ENCODE assay signal across 8 mouse cellular contexts in the genomic region with DNA sequence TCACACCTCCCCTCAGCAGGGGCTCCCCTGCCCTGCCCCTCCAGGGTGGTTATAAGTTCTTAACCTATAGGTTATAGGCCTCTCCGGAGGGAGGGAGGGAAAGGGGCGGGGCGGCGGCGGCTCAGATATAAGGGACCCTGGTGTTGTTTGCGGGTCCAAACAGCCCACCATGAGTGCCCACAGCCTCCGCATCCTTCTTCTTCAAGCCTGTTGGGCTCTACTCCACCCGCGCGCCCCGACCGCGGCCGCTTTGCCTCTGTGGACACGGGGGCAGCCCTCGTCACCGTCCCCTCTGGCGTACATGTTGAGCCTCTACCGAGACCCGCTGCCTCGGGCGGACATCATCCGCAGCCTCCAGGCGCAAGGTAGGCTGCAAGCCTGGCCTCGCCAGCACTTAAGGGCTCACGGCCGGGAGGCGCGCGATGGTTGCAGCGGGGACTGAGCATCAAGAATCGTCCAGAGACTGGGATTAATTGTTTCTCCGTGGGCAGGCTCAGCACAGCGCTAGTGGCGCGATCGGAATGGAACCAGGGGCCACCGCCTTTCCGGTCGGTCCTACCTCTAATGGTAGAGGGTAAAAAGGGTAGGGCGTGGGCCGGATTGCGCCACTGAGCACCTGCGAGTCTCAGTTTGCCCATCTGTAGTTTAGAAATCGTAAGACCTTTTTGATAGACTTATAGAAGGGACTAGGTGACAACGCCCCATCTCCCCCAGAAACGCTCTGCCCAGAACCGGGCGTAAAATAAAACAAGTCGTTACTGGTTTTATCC. TPM values are rescaled to one million over a fixed set of nuclear protein-coding genes. Genes with fewer than 3 reads are reported as not detected.
DNase-seq lines count a peak whose midpoint lies in the region; ATAC-seq lines count a peak whose summit lies in the region.

No protein-coding gene starts in this region.

- peak; percentile 47; the same call in 1 of the 2 replicates for ATAC-seq in kidney, embryonic 16.5 days (ENCODE audit: low FRiP score, low TSS enrichment)
- peak; percentile 22; the same call in 1 of the 2 replicates for ATAC-seq in hindbrain, embryonic 14.5 days (ENCODE audit: low FRiP score)
- 0 out of 2 replicates have a peak, but pooled peaks have one; percentile 18 for ATAC-seq in megakaryocyte-erythroid progenitor cell, adult 5-6 weeks (replicated peaks; ENCODE audit: low FRiP score, low TSS enrichment, poor library complexity, severe bottlenecking)
- ATAC-seq in cerebellum, adult (ENCODE audit: insufficient number of reproducible peaks, low FRiP score, low TSS enrichment), result no peak

- no peaks in the 10 kb centered on the region for H3K9me3 ChIP-seq in kidney, embryonic 16.5 days (ENCODE audit: low read length)
- H3K9me3 ChIP-seq in embryonic facial prominence, embryonic 10.5 days, result no peaks in the 10 kb centered on the region
- no peaks in the 10 kb centered on the region for H3K9me3 ChIP-seq in hindbrain, embryonic 14.5 days (ENCODE audit: control insufficient read depth, low read length)

- WGBS in kidney, embryonic 16.5 days, result 1% methylated on average over 50 of the region's 50 CpGs
- 3% methylated on average over 50 of the region's 50 CpGs for WGBS in embryonic facial prominence, embryonic 10.5 days
- WGBS in hindbrain, embryonic 14.5 days, result 3% methylated on average over 48 of the region's 50 CpGs

- no peak overlapping the region for H3K27ac ChIP-seq in kidney, embryonic 16.5 days (ENCODE audit: low read length)
- no peak overlapping the region; the same call in 1 of the 2 replicates for H3K27ac ChIP-seq in embryonic facial prominence, embryonic 10.5 days (replicated peaks)
- no peak overlapping the region for H3K27ac ChIP-seq in hindbrain, embryonic 14.5 days

- no peaks in the 10 kb centered on the region for H3K36me3 ChIP-seq in kidney, embryonic 16.5 days (ENCODE audit: insufficient read depth, low read length)
- H3K36me3 ChIP-seq in embryonic facial prominence, embryonic 10.5 days (replicated peaks), result no peaks in the 10 kb centered on the region
- no peaks in the 10 kb centered on the region for H3K36me3 ChIP-seq in hindbrain, embryonic 14.5 days (replicated peaks; ENCODE audit: control insufficient read depth, insufficient read depth)

- peak overlapping the region; percentile 89 for H3K4me2 ChIP-seq in kidney, embryonic 16.5 days (replicated peaks; ENCODE audit: low read depth, low read length)
- H3K4me2 ChIP-seq in hindbrain, embryonic 14.5 days (replicated peaks), result peak overlapping the region; percentile 75

- peaks cover 13% of the 10 kb centered on the region for H3K4me1 ChIP-seq in kidney, embryonic 16.5 days (ENCODE audit: insufficient read depth, low read length)
- peaks cover 27% of the 10 kb centered on the region for H3K4me1 ChIP-seq in embryonic facial prominence, embryonic 10.5 days
- H3K4me1 ChIP-seq in hindbrain, embryonic 14.5 days (replicated peaks; ENCODE audit: control insufficient read depth, insufficient read depth, low read length), result peaks cover 9% of the 10 kb centered on the region; the same call in 1 of the 2 replicates

- peak overlapping the region; percentile 59 for H3K9ac ChIP-seq in kidney, embryonic 16.5 days (replicated peaks; ENCODE audit: low read length)
- H3K9ac ChIP-seq in hindbrain, embryonic 14.5 days, result peak overlapping the region; percentile 44

- H3K4me3 ChIP-seq in kidney, embryonic 16.5 days (ENCODE audit: low read length), result peak overlapping the region; percentile 53
- peak overlapping the region; percentile 61 for H3K4me3 ChIP-seq in embryonic facial prominence, embryonic 10.5 days
- H3K4me3 ChIP-seq in hindbrain, embryonic 14.5 days (replicated peaks; ENCODE audit: low read length), result peak overlapping the region; percentile 39

- intact Hi-C loops in left cerebral cortex, postnatal 36 days (cut with DNase I), result no loop called here

- peaks cover 48% of the 10 kb centered on the region for H3K27me3 ChIP-seq in kidney, embryonic 16.5 days (ENCODE audit: insufficient read depth, low read length)
- peaks cover 74% of the 10 kb centered on the region for H3K27me3 ChIP-seq in embryonic facial prominence, embryonic 10.5 days (replicated peaks; ENCODE audit: low read depth, poor library complexity, severe bottlenecking)
- H3K27me3 ChIP-seq in hindbrain, embryonic 14.5 days (ENCODE audit: control insufficient read depth, insufficient read depth, low read length), result peaks cover 53% of the 10 kb centered on the region

- DNase-seq in kidney, adult 9 months, result no peak
- DNase-seq in embryonic facial prominence, embryonic 10.5 days (ENCODE audit: low spot score), result peak; percentile 61
- DNase-seq in hindbrain, embryonic 14.5 days (ENCODE audit: low spot score), result no peak
- no peak for DNase-seq in MN1 (ENCODE audit: low spot score)
- DNase-seq in left cerebral cortex, postnatal 36 days (ENCODE audit: low spot score in 2 of 2), result no peak

RNA-seq across cellular contexts. Expression of a gene that starts 0.5 kb away (rescaled TPM):
- polyA plus RNA-seq in kidney, embryonic 16.5 days (2015; fragmentation: Nextera tagmentation; extraction: Ambion mirVana), result 0.40 and 0.67 TPM in 2 replicates
- polyA plus RNA-seq in embryonic facial prominence, embryonic 10.5 days (2016; fragmentation: Nextera tagmentation; extraction: Ambion mirVana), result 0.16 TPM in 1 of 2 replicates, not detected in the other
- polyA plus RNA-seq in hindbrain, embryonic 14.5 days (2014; fragmentation: Nextera tagmentation; extraction: Ambion mirVana), result 0.13 and 0.29 TPM in 2 replicates
- total RNA-seq in megakaryocyte-erythroid progenitor cell, adult 5-6 weeks (2014; fragmentation: Nextera tagmentation), result not detected in 2 replicates
- total RNA-seq in megakaryocyte-erythroid progenitor cell, adult 5-6 weeks (2017), result not detected in 2 replicates
- under 1 TPM; 0.32 to 0.35 TPM for total RNA-seq in left cerebral cortex, postnatal 36 days (2021)

RNA-seq across cellular contexts. Expression of a gene that starts 34.1 kb away (rescaled TPM):
- 57.4 and 71.4 TPM in 2 replicates for polyA plus RNA-seq in kidney, embryonic 16.5 days (2015; fragmentation: Nextera tagmentation; extraction: Ambion mirVana)
- polyA plus RNA-seq in embryonic facial prominence, embryonic 10.5 days (2016; fragmentation: Nextera tagmentation; extraction: Ambion mirVana), result 80.9 and 86.6 TPM in 2 replicates
- 37.4 and 38.8 TPM in 2 replicates for polyA plus RNA-seq in hindbrain, embryonic 14.5 days (2014; fragmentation: Nextera tagmentation; extraction: Ambion mirVana)
- total RNA-seq in megakaryocyte-erythroid progenitor cell, adult 5-6 weeks (2014; fragmentation: Nextera tagmentation), result 170 and 205 TPM in 2 replicates
- total RNA-seq in megakaryocyte-erythroid progenitor cell, adult 5-6 weeks (2017), result 11.5 and 16.3 TPM in 2 replicates
- total RNA-seq in left cerebral cortex, postnatal 36 days (2021), result 10 to 100 TPM; 43.1 to 49.0 TPM

RNA-seq across cellular contexts. Expression of a gene that starts 35.0 kb away (rescaled TPM):
- 39.5 and 40.2 TPM in 2 replicates for polyA plus RNA-seq in kidney, embryonic 16.5 days (2015; fragmentation: Nextera tagmentation; extraction: Ambion mirVana)
- polyA plus RNA-seq in embryonic facial prominence, embryonic 10.5 days (2016; fragmentation: Nextera tagmentation; extraction: Ambion mirVana), result 29.9 and 35.3 TPM in 2 replicates
- 24.5 and 26.7 TPM in 2 replicates for polyA plus RNA-seq in hindbrain, embryonic 14.5 days (2014; fragmentation: Nextera tagmentation; extraction: Ambion mirVana)
- total RNA-seq in megakaryocyte-erythroid progenitor cell, adult 5-6 weeks (2014; fragmentation: Nextera tagmentation), result not detected in 2 replicates
- not detected in 2 replicates for total RNA-seq in megakaryocyte-erythroid progenitor cell, adult 5-6 weeks (2017)
- 1 to 10 TPM; 7.5 to 9.5 TPM for total RNA-seq in left cerebral cortex, postnatal 36 days (2021)

RNA-seq across cellular contexts. Expression of a gene that starts 57.3 kb away (rescaled TPM):
- 8.4 and 10.5 TPM in 2 replicates for polyA plus RNA-seq in kidney, embryonic 16.5 days (2015; fragmentation: Nextera tagmentation; extraction: Ambion mirVana)
- 9.8 and 13.0 TPM in 2 replicates for polyA plus RNA-seq in embryonic facial prominence, embryonic 10.5 days (2016; fragmentation: Nextera tagmentation; extraction: Ambion mirVana)
- 14.1 and 15.1 TPM in 2 replicates for polyA plus RNA-seq in hindbrain, embryonic 14.5 days (2014; fragmentation: Nextera tagmentation; extraction: Ambion mirVana)
- total RNA-seq in megakaryocyte-erythroid progenitor cell, adult 5-6 weeks (2014; fragmentation: Nextera tagmentation), result 14.3 and 19.5 TPM in 2 replicates
- 8.0 and 10.9 TPM in 2 replicates for total RNA-seq in megakaryocyte-erythroid progenitor cell, adult 5-6 weeks (2017)
- 10 to 100 TPM; 17.8 to 21.8 TPM for total RNA-seq in left cerebral cortex, postnatal 36 days (2021)
